Mouse (Mus musculus): ENCODE measurements around the gene Lck.

DNA sequence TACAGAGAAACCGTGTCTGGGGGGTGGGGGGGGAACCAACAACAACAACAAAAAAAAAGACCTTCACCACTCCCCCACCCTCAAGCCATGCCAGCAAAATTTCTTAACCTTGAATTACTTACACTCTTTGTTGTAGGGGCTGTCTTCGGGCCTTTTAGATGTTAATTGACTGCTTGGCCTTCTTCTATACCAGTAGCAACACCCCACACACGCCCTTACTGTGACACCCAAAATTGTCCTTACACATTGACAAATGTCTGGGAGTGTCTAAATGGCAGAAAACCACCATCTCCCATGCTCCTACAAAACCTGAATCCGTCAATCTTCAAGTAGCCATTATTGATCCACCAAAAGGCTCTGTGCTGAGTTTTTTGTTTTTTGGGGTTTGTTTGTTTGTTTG is 29.3 kb downstream of the Lck start:
- TF ChIP-seq CTCF (IDR thresholded peaks at IDR 0.05; ENCODE audit: low read depth) (no peak), EP300 (IDR thresholded peaks at IDR 0.05; ENCODE audit: low read depth) (no peak)

All from liver, embryonic 14.5 days (tissue).